Mouse (Mus musculus) C2C12 (cell line): ENCODE measurements around the gene 4930558K02Rik.

ENCODE experiments used
- CTCF ChIP-seq: IDR thresholded peaks from one replicate; pipeline ENCODE4 v1.5.1; 2011; ENCODE audit not compliant: control insufficient read depth, insufficient read depth, insufficient read length
- FOSL1 ChIP-seq: IDR thresholded peaks from one replicate; pipeline ENCODE4 v1.8.0; 2011; ENCODE audit warnings: mild to moderate bottlenecking, low read length; ENCODE audit not compliant: poor library complexity, insufficient read depth, severe bottlenecking
- MAX ChIP-seq: IDR thresholded peaks from one replicate; pipeline ENCODE4 v1.6.1; 2011; ENCODE audit warnings: mild to moderate bottlenecking, control low read depth
- MYOD1 ChIP-seq: IDR thresholded peaks from one replicate; pipeline ENCODE4 v1.6.1; 2011; ENCODE audit warnings: low read depth; ENCODE audit not compliant: control insufficient read depth, insufficient read length
- MYOG ChIP-seq: IDR thresholded peaks from one replicate; pipeline ENCODE4 v1.6.1; 2011; ENCODE audit not compliant: control insufficient read depth, insufficient read length; ENCODE audit errors: extremely low read depth
- USF1 ChIP-seq: IDR thresholded peaks from one replicate; pipeline ENCODE4 v1.6.1; 2011; ENCODE audit warnings: low read depth, mild to moderate bottlenecking, control low read depth, moderate library complexity

- TF ChIP-seq USF1 (no peak), CTCF (no peak), MAX (no peak), MYOG (no peak), MYOD1 (no peak), FOSL1 (no peak)
These were observed 58.7 kb downstream of the 4930558K02Rik start for GRCm38 (mm10) chr1:161920475-161921454.
